In genomic region chr9:110952398-110952797, GRCm38 (mm10) we compare ENCODE assay signal across 28 mouse cellular contexts. TPM values are rescaled to one million over a fixed set of nuclear protein-coding genes. Genes with fewer than 3 reads are reported as not detected.
A peak's percentile ranks its signal among the peaks of the same experiment; 100 is the strongest.
DNase-seq lines count a peak whose midpoint lies in the region; ATAC-seq lines count a peak whose summit lies in the region.
"Had no signal": no experiment of that assay in that cellular context is flagged by ENCODE, and none has a peak within 500 bp of the region (broad histone marks: within the 10 kb centered on the region; RNA-seq: fewer than 3 reads in every experiment).

No protein-coding gene starts in this region.

- peaks cover 23% of the 10 kb centered on the region; the same call in 1 of the 2 replicates for H3K27me3 ChIP-seq in heart, embryonic 10.5 days (ENCODE audit: insufficient read depth, poor library complexity, severe bottlenecking)
- H3K27me3 ChIP-seq in midbrain, embryonic 11.5 days (ENCODE audit: control insufficient read depth, insufficient read depth, low read length), result peaks cover 20% of the 10 kb centered on the region; the same call in 1 of the 2 replicates
- peaks cover 26% of the 10 kb centered on the region for H3K27me3 ChIP-seq in midbrain, embryonic 13.5 days
- H3K27me3 ChIP-seq: CH12.LX had no signal

- H3K27ac ChIP-seq in heart, embryonic 10.5 days, result no peak overlapping the region
- no peak overlapping the region for H3K27ac ChIP-seq in midbrain, embryonic 11.5 days (ENCODE audit: low read depth, low read length)
- no peak overlapping the region for H3K27ac ChIP-seq in midbrain, embryonic 13.5 days
- H3K27ac ChIP-seq: forebrain, embryonic 12.5 days; hindbrain, embryonic 10.5 days; kidney, postnatal 0 days; limb, embryonic 13.5 days; liver, embryonic 14.5 days; macrophage had no signal

- 39% methylated on average over 6 of the region's 6 CpGs for WGBS in heart, embryonic 10.5 days
- 60% methylated on average over 6 of the region's 6 CpGs for WGBS in midbrain, embryonic 11.5 days
- 60% methylated on average over 6 of the region's 6 CpGs for WGBS in midbrain, embryonic 13.5 days

- no peak for ATAC-seq in midbrain, embryonic 11.5 days (ENCODE audit: low FRiP score)
- no peak for ATAC-seq in midbrain, embryonic 13.5 days
- ATAC-seq in hematopoietic stem cell, adult 5-6 weeks (replicated peaks in 1 of 2; ENCODE audit: insufficient read depth in 1 of 2, low FRiP score in 2 of 2, low TSS enrichment in 1 of 2, low read depth in 1 of 2, poor library complexity in 2 of 2, severe bottlenecking in 2 of 2), result peak; percentile 23 to 43; a peak in 1 of 4 replicates
- ATAC-seq: midbrain, embryonic 16.5 days had no signal

- H3K4me1 ChIP-seq in heart, embryonic 10.5 days, result peaks cover 38% of the 10 kb centered on the region
- peaks cover 16% of the 10 kb centered on the region for H3K4me1 ChIP-seq in midbrain, embryonic 11.5 days (ENCODE audit: control insufficient read depth, insufficient read depth, low read length)
- H3K4me1 ChIP-seq in midbrain, embryonic 13.5 days (replicated peaks), result peaks cover 16% of the 10 kb centered on the region

- no peak overlapping the region for H3K4me2 ChIP-seq in midbrain, embryonic 11.5 days
- no peak overlapping the region for H3K4me2 ChIP-seq in midbrain, embryonic 13.5 days (replicated peaks)
- H3K4me2 ChIP-seq: forebrain, embryonic 12.5 days; limb, embryonic 13.5 days had no signal

- no peaks in the 10 kb centered on the region for H3K9me3 ChIP-seq in heart, embryonic 10.5 days
- H3K9me3 ChIP-seq in midbrain, embryonic 11.5 days (ENCODE audit: control insufficient read depth, low read length), result no peaks in the 10 kb centered on the region
- H3K9me3 ChIP-seq in midbrain, embryonic 13.5 days, result no peaks in the 10 kb centered on the region
- H3K9me3 ChIP-seq: forebrain, embryonic 12.5 days; hindbrain, embryonic 10.5 days; limb, embryonic 13.5 days had no signal

- no peaks in the 10 kb centered on the region for H3K36me3 ChIP-seq in heart, embryonic 10.5 days
- no peaks in the 10 kb centered on the region for H3K36me3 ChIP-seq in midbrain, embryonic 11.5 days (ENCODE audit: control insufficient read depth, insufficient read depth, low read length)
- no peaks in the 10 kb centered on the region for H3K36me3 ChIP-seq in midbrain, embryonic 13.5 days
- H3K36me3 ChIP-seq: forebrain, embryonic 12.5 days; hindbrain, embryonic 10.5 days; limb, embryonic 13.5 days had no signal

- H3K9ac ChIP-seq in midbrain, embryonic 11.5 days (ENCODE audit: low read length), result no peak overlapping the region
- no peak overlapping the region for H3K9ac ChIP-seq in midbrain, embryonic 13.5 days (replicated peaks)
- H3K9ac ChIP-seq: forebrain, embryonic 12.5 days; limb, embryonic 13.5 days; liver, embryonic 14.5 days had no signal

- peak; percentile 95 for DNase-seq in heart, adult 11 months
- no peak for DNase-seq in heart, embryonic 10.5 days (ENCODE audit: low spot score)
- DNase-seq in midbrain, embryonic 11.5 days (ENCODE audit: low spot score, missing footprints), result peak; percentile 62
- DNase-seq in MN1 (ENCODE audit: low spot score), result peak; percentile 10
- no peak for DNase-seq in layer of hippocampus, postnatal 14 days (ENCODE audit: low spot score in 2 of 2)
- DNase-seq in thymus, postnatal 14 days, result no peak
- DNase-seq: adrenal gland, postnatal 25 days; cerebellum, adult 11-12 months; gastrocnemius, postnatal 36 days; kidney, adult 11 months; thymus, postnatal 25 days had no signal

- H3K4me3 ChIP-seq in heart, embryonic 10.5 days, result no peak overlapping the region
- H3K4me3 ChIP-seq in midbrain, embryonic 11.5 days (ENCODE audit: low read depth, low read length), result no peak overlapping the region
- no peak overlapping the region for H3K4me3 ChIP-seq in midbrain, embryonic 13.5 days (replicated peaks)
- H3K4me3 ChIP-seq: forebrain, embryonic 12.5 days; hindbrain, embryonic 10.5 days; limb, embryonic 13.5 days had no signal

RNA-seq across cellular contexts. Expression of gene Lrrc2, which starts 1.1 kb away (rescaled TPM):
- 0.68 and 1.3 TPM in 2 replicates for polyA plus RNA-seq in heart, embryonic 10.5 days (2016; fragmentation: Nextera tagmentation; extraction: Ambion mirVana)
- 0.04 TPM in 1 of 2 replicates, not detected in the other for polyA plus RNA-seq in midbrain, embryonic 11.5 days (2014; fragmentation: Nextera tagmentation; extraction: Ambion mirVana)
- polyA plus RNA-seq in midbrain, embryonic 13.5 days (2015; fragmentation: Nextera tagmentation; extraction: Ambion mirVana), result 0.30 and 0.71 TPM in 2 replicates
- 0.50 TPM in 1 of 2 replicates, not detected in the other for total RNA-seq in hematopoietic stem cell, adult 5-6 weeks (2017)
- total RNA-seq in layer of hippocampus, postnatal 14 days (2021), result 1 to 10 TPM; 2.0 to 2.6 TPM
- total RNA-seq: neutrophil, adult 5-6 weeks had no signal
- polyA plus RNA-seq: forebrain, embryonic 12.5 days; limb, embryonic 13.5 days; macrophage had no signal

RNA-seq across cellular contexts. Expression of gene Tdgf1, which starts 6.4 kb away (rescaled TPM):
- polyA plus RNA-seq in heart, embryonic 10.5 days (2016; fragmentation: Nextera tagmentation; extraction: Ambion mirVana), result 0.51 and 1.3 TPM in 2 replicates
- not detected in 2 replicates for polyA plus RNA-seq in midbrain, embryonic 11.5 days (2014; fragmentation: Nextera tagmentation; extraction: Ambion mirVana)
- not detected in 2 replicates for polyA plus RNA-seq in midbrain, embryonic 13.5 days (2015; fragmentation: Nextera tagmentation; extraction: Ambion mirVana)
- not detected in 2 replicates for total RNA-seq in hematopoietic stem cell, adult 5-6 weeks (2017)
- total RNA-seq in layer of hippocampus, postnatal 14 days (2021), result under 1 TPM; 0.37 to 0.57 TPM
- total RNA-seq: adrenal gland, postnatal 25 days; CH12.LX; gastrocnemius, postnatal 36 days had no signal
- polyA plus RNA-seq: embryonic facial prominence, embryonic 11.5 days; forebrain, embryonic 12.5 days; hindbrain, embryonic 10.5 days; kidney, postnatal 0 days; liver, embryonic 14.5 days; lung, embryonic 16.5 days; macrophage; midbrain, embryonic 16.5 days had no signal

RNA-seq across cellular contexts. Expression of gene Fam240a, which starts 35.7 kb away (rescaled TPM):
- not detected in 2 replicates for polyA plus RNA-seq in heart, embryonic 10.5 days (2016; fragmentation: Nextera tagmentation; extraction: Ambion mirVana)
- polyA plus RNA-seq in midbrain, embryonic 11.5 days (2014; fragmentation: Nextera tagmentation; extraction: Ambion mirVana), result not detected in 2 replicates
- not detected in 2 replicates for polyA plus RNA-seq in midbrain, embryonic 13.5 days (2015; fragmentation: Nextera tagmentation; extraction: Ambion mirVana)
- not detected in 2 replicates for total RNA-seq in hematopoietic stem cell, adult 5-6 weeks (2017)
- total RNA-seq in layer of hippocampus, postnatal 14 days (2021), result not detected
- total RNA-seq: adrenal gland, postnatal 25 days; CH12.LX; layer of hippocampus, postnatal 25 days; left cerebral cortex, postnatal 10 days had no signal
- polyA plus RNA-seq: embryonic facial prominence, embryonic 11.5 days; forebrain, embryonic 12.5 days; frontal cortex, adult 2 months; hindbrain, embryonic 10.5 days; kidney, postnatal 0 days; limb, embryonic 13.5 days; liver, embryonic 14.5 days; lung, embryonic 16.5 days; macrophage; midbrain, embryonic 16.5 days; testis, adult 2 months had no signal

RNA-seq across cellular contexts. Expression of gene Rtp3, which starts 38.0 kb away (rescaled TPM):
- 0.15 TPM in 1 of 2 replicates, not detected in the other for polyA plus RNA-seq in heart, embryonic 10.5 days (2016; fragmentation: Nextera tagmentation; extraction: Ambion mirVana)
- polyA plus RNA-seq in midbrain, embryonic 11.5 days (2014; fragmentation: Nextera tagmentation; extraction: Ambion mirVana), result 0.11 TPM in 2 replicates
- polyA plus RNA-seq in midbrain, embryonic 13.5 days (2015; fragmentation: Nextera tagmentation; extraction: Ambion mirVana), result not detected in 2 replicates
- total RNA-seq in hematopoietic stem cell, adult 5-6 weeks (2017), result not detected in 2 replicates
- total RNA-seq in layer of hippocampus, postnatal 14 days (2021), result under 1 TPM; 0.19 to 0.65 TPM
- total RNA-seq: CH12.LX; neutrophil, adult 5-6 weeks had no signal
- polyA plus RNA-seq: forebrain, embryonic 12.5 days; hindbrain, embryonic 10.5 days; limb, embryonic 13.5 days; macrophage had no signal

Comparison
In these comparisons a context has a peak if more than half of its experiments do, and no peak if none do; other contexts are left out.
1. DNase-seq: peak in heart, adult 11 months (single experiment), midbrain, embryonic 11.5 days (single experiment) and MN1 (single experiment); none in heart, embryonic 10.5 days (single experiment), layer of hippocampus, postnatal 14 days (0 of 2) and thymus, postnatal 14 days (single experiment).
2. ATAC-seq: peak in hematopoietic stem cell, adult 5-6 weeks (2 of 2); none in midbrain, embryonic 11.5 days (single experiment) and midbrain, embryonic 13.5 days (single experiment).